ENCODE assay signal across 12 mouse cellular contexts in genomic region chr10:50893546-50893945, GRCm38 (mm10). TPM values are rescaled to one million over a fixed set of nuclear protein-coding genes. Genes with fewer than 3 reads are reported as not detected.
DNase-seq lines count a peak whose midpoint lies in the region; ATAC-seq and TF ChIP-seq lines count a peak whose summit lies in the region.
"Had no signal": no experiment of that assay in that cellular context is flagged by ENCODE, and none has a peak within 500 bp of the region (broad histone marks: within the 10 kb centered on the region; RNA-seq: fewer than 3 reads in every experiment).

No protein-coding gene starts in this region.

- no peak for DNase-seq in testis, postnatal 10 days (ENCODE audit: low spot score)
- DNase-seq in thymus, adult 18-20 months, result no peak
- DNase-seq: lung, postnatal 36 days; thymus, postnatal 14 days had no signal

- 0 out of 2 replicates have a peak, but pooled peaks cover 3% of the 10 kb centered on the region for H3K4me1 ChIP-seq in intestine, postnatal 0 days (replicated peaks; ENCODE audit: control insufficient read depth, insufficient read depth, low read length)
- peaks cover 11% of the 10 kb centered on the region for H3K4me1 ChIP-seq in intestine, embryonic 16.5 days (ENCODE audit: control insufficient read depth, insufficient read depth, low read length)
- peaks cover 17% of the 10 kb centered on the region for H3K4me1 ChIP-seq in embryonic facial prominence, embryonic 13.5 days
- H3K4me1 ChIP-seq in forebrain, embryonic 12.5 days, result peaks cover 18% of the 10 kb centered on the region
- H3K4me1 ChIP-seq in midbrain, embryonic 15.5 days, result peaks cover 15% of the 10 kb centered on the region

- TF ChIP-seq CTCF in intestine, postnatal 0 days (IDR thresholded peaks at IDR 0.05; ENCODE audit: low read depth), result no peak

- no peak overlapping the region for H3K27ac ChIP-seq in intestine, postnatal 0 days (ENCODE audit: low read depth, low read length)
- H3K27ac ChIP-seq in intestine, embryonic 16.5 days (ENCODE audit: low read length), result no peak overlapping the region
- no peak overlapping the region for H3K27ac ChIP-seq in embryonic facial prominence, embryonic 13.5 days
- H3K27ac ChIP-seq in forebrain, embryonic 12.5 days, result no peak overlapping the region
- H3K27ac ChIP-seq in midbrain, embryonic 15.5 days, result no peak overlapping the region

- H3K36me3 ChIP-seq in intestine, postnatal 0 days (ENCODE audit: control insufficient read depth, insufficient read depth), result no peaks in the 10 kb centered on the region
- no peaks in the 10 kb centered on the region for H3K36me3 ChIP-seq in intestine, embryonic 16.5 days (ENCODE audit: control insufficient read depth, insufficient read depth, low read length)
- H3K36me3 ChIP-seq in embryonic facial prominence, embryonic 13.5 days, result no peaks in the 10 kb centered on the region
- no peaks in the 10 kb centered on the region for H3K36me3 ChIP-seq in forebrain, embryonic 12.5 days (replicated peaks)
- no peaks in the 10 kb centered on the region for H3K36me3 ChIP-seq in midbrain, embryonic 15.5 days (replicated peaks)

- H3K4me3 ChIP-seq in intestine, postnatal 0 days (ENCODE audit: low read depth, low read length), result peak overlapping the region; percentile 41; the same call in 1 of the 2 replicates
- no peak overlapping the region for H3K4me3 ChIP-seq in intestine, embryonic 16.5 days (ENCODE audit: low read length)
- no peak overlapping the region for H3K4me3 ChIP-seq in embryonic facial prominence, embryonic 13.5 days
- H3K4me3 ChIP-seq in forebrain, embryonic 12.5 days (replicated peaks), result peak overlapping the region; percentile 51; the same call in 1 of the 2 replicates
- H3K4me3 ChIP-seq in midbrain, embryonic 15.5 days, result peak overlapping the region; percentile 47

- WGBS in intestine, postnatal 0 days, result 7% methylated on average over 10 of the region's 10 CpGs
- 4% methylated on average over 10 of the region's 10 CpGs for WGBS in intestine, embryonic 16.5 days
- 1% methylated on average over 10 of the region's 10 CpGs for WGBS in embryonic facial prominence, embryonic 13.5 days
- 2% methylated on average over 10 of the region's 10 CpGs for WGBS in forebrain, embryonic 12.5 days
- 1% methylated on average over 10 of the region's 10 CpGs for WGBS in midbrain, embryonic 15.5 days

- ATAC-seq in intestine, postnatal 0 days, result no peak
- ATAC-seq in intestine, embryonic 16.5 days, result no peak
- no peak for ATAC-seq in embryonic facial prominence, embryonic 13.5 days (ENCODE audit: insufficient number of reproducible peaks, insufficient read depth, low FRiP score, low TSS enrichment, low read depth)
- ATAC-seq in forebrain, embryonic 12.5 days (ENCODE audit: low FRiP score), result no peak
- no peak for ATAC-seq in midbrain, embryonic 15.5 days (replicated peaks)
- no peak for ATAC-seq in activated CD4-positive, CD25-positive, alpha-beta regulatory T cell, adult 4 months

- no peak overlapping the region for H3K9ac ChIP-seq in intestine, postnatal 0 days (ENCODE audit: low read depth, low read length)
- H3K9ac ChIP-seq in intestine, embryonic 16.5 days (ENCODE audit: low read depth, low read length), result no peak overlapping the region
- H3K9ac ChIP-seq in embryonic facial prominence, embryonic 13.5 days, result no peak overlapping the region
- H3K9ac ChIP-seq in forebrain, embryonic 12.5 days, result no peak overlapping the region
- no peak overlapping the region for H3K9ac ChIP-seq in midbrain, embryonic 15.5 days

- H3K4me2 ChIP-seq in intestine, postnatal 0 days (replicated peaks; ENCODE audit: low read depth), result no peak overlapping the region
- H3K4me2 ChIP-seq in intestine, embryonic 16.5 days (ENCODE audit: low read depth, low read length), result no peak overlapping the region
- peak overlapping the region; percentile 77; the same call in 1 of the 2 replicates for H3K4me2 ChIP-seq in embryonic facial prominence, embryonic 13.5 days
- H3K4me2 ChIP-seq in forebrain, embryonic 12.5 days, result no peak overlapping the region; the same call in 1 of the 2 replicates
- H3K4me2 ChIP-seq in midbrain, embryonic 15.5 days, result no peak overlapping the region; the same call in 1 of the 2 replicates

- peaks cover 96% of the 10 kb centered on the region for H3K27me3 ChIP-seq in intestine, postnatal 0 days (replicated peaks; ENCODE audit: control insufficient read depth, insufficient read depth, low read length)
- H3K27me3 ChIP-seq in intestine, embryonic 16.5 days (replicated peaks; ENCODE audit: control insufficient read depth, insufficient read depth, low read length), result peaks cover 63% of the 10 kb centered on the region
- H3K27me3 ChIP-seq in embryonic facial prominence, embryonic 13.5 days, result peaks cover 92% of the 10 kb centered on the region
- H3K27me3 ChIP-seq in forebrain, embryonic 12.5 days, result peaks cover 90% of the 10 kb centered on the region
- peaks cover 85% of the 10 kb centered on the region for H3K27me3 ChIP-seq in midbrain, embryonic 15.5 days (replicated peaks)

- H3K9me3 ChIP-seq in intestine, postnatal 0 days (ENCODE audit: control insufficient read depth), result no peaks in the 10 kb centered on the region
- no peaks in the 10 kb centered on the region for H3K9me3 ChIP-seq in intestine, embryonic 16.5 days (ENCODE audit: control insufficient read depth, low read length)
- no peaks in the 10 kb centered on the region for H3K9me3 ChIP-seq in embryonic facial prominence, embryonic 13.5 days
- no peaks in the 10 kb centered on the region for H3K9me3 ChIP-seq in forebrain, embryonic 12.5 days
- no peaks in the 10 kb centered on the region for H3K9me3 ChIP-seq in midbrain, embryonic 15.5 days

RNA-seq across cellular contexts. Expression of gene Sim1, which starts 1.0 kb away (rescaled TPM):
- not detected in 2 replicates for polyA plus RNA-seq in intestine, postnatal 0 days (2015; fragmentation: Nextera tagmentation; extraction: Ambion mirVana)
- 0.02 TPM in 1 of 2 replicates, not detected in the other for polyA plus RNA-seq in intestine, embryonic 16.5 days (2015; fragmentation: Nextera tagmentation; extraction: Ambion mirVana)
- 1.6 and 3.2 TPM in 2 replicates for polyA plus RNA-seq in embryonic facial prominence, embryonic 13.5 days (2015; fragmentation: Nextera tagmentation; extraction: Ambion mirVana)
- 7.7 and 8.3 TPM in 2 replicates for polyA plus RNA-seq in forebrain, embryonic 12.5 days (2016; fragmentation: Nextera tagmentation; extraction: Ambion mirVana)
- 2.1 and 3.8 TPM in 2 replicates for polyA plus RNA-seq in midbrain, embryonic 15.5 days (2015; fragmentation: Nextera tagmentation; extraction: Ambion mirVana)
- under 1 TPM in 1 of 2 experiments, not detected in 1; 0.08 TPM for polyA plus RNA-seq in activated CD4-positive, CD25-positive, alpha-beta regulatory T cell, adult 4 months (2017; shearing (Covaris generic))
- polyA plus RNA-seq: heart, embryonic 16.5 days; liver, embryonic 16.5 days had no signal

Comparison
In these comparisons a context has a peak if more than half of its experiments do, and no peak if none do; other contexts are left out.
1. H3K4me3 ChIP-seq: peak in intestine, postnatal 0 days (single experiment), forebrain, embryonic 12.5 days (single experiment) and midbrain, embryonic 15.5 days (single experiment); none in intestine, embryonic 16.5 days (single experiment) and embryonic facial prominence, embryonic 13.5 days (single experiment).